Mouse (Mus musculus) liver, postnatal 0 days (tissue): ENCODE results near the gene D430019H16Rik. TPM values are rescaled to one million over a fixed set of nuclear protein-coding genes. Genes with fewer than 3 reads are reported as not detected.
A peak's percentile ranks its signal among the peaks of the same experiment; 100 is the strongest.

Source experiments
- ATAC-seq: fragments of 200-750 bp; cut with Nextera tagmentation; 2 replicates; pipeline ENCODE4 v1.8.0; 2017; ENCODE audit warnings: mild to moderate bottlenecking, moderate library complexity
- DNase-seq: peaks from one replicate; pipeline ENCODE4 v3.0.0-alpha.2; 2016
- H3K27ac ChIP-seq: fragments of 300-500 bp; sonication (generic); 2 replicates; pipeline ENCODE4 v1.5.1; 2014; ENCODE audit warnings: antibody characterized with exemption, moderate library complexity, mild to moderate bottlenecking, low read depth
- H3K27me3 ChIP-seq: fragments of 300-500 bp; sonication (generic); 2 replicates; pipeline ENCODE4 v1.6.1; 2014; ENCODE audit warnings: low read length, control low read depth, mixed read lengths; ENCODE audit not compliant: insufficient read depth
- H3K36me3 ChIP-seq: fragments of 300-500 bp; sonication (generic); replicated peaks from 2 replicates; pipeline ENCODE4 v1.6.1; 2014; ENCODE audit warnings: mild to moderate bottlenecking, control low read depth, low read length, moderate library complexity, mixed read lengths; ENCODE audit not compliant: insufficient read depth
- H3K4me1 ChIP-seq: fragments of 300-500 bp; sonication (generic); 2 replicates; pipeline ENCODE4 v1.6.1; 2014; ENCODE audit warnings: antibody characterized with exemption, mild to moderate bottlenecking, control low read depth; ENCODE audit not compliant: insufficient read depth
- H3K4me2 ChIP-seq: fragments of 300-500 bp; sonication (generic); 2 replicates; pipeline ENCODE4 v1.6.1; 2014; ENCODE audit warnings: low read depth, mild to moderate bottlenecking, low read length, moderate library complexity, mixed read lengths
- H3K4me3 ChIP-seq: fragments of 300-500 bp; sonication (generic); 2 replicates; pipeline ENCODE4 v1.5.1; 2014; ENCODE audit warnings: low read depth, low read length
- H3K9ac ChIP-seq: fragments of 300-500 bp; sonication (generic); replicated peaks from 2 replicates; pipeline ENCODE4 v1.6.1; 2014; ENCODE audit warnings: mild to moderate bottlenecking, moderate library complexity
- H3K9me3 ChIP-seq: fragments of 300-500 bp; sonication (generic); 2 replicates; pipeline ENCODE4 v1.6.1; 2016; ENCODE audit warnings: mild to moderate bottlenecking, control low read depth, low read length, mixed read lengths
- CTCF ChIP-seq: sonication (generic); IDR thresholded peaks from 2 replicates; pipeline ENCODE4 v1.5.1; 2016; ENCODE audit warnings: antibody characterized with exemption, low read depth
- EP300 ChIP-seq: IDR thresholded peaks from 2 replicates; pipeline ENCODE4 v1.6.1; 2016; ENCODE audit warnings: antibody characterized with exemption, low read depth, mild to moderate bottlenecking
- WGBS: fragments of 180-500 bp; shearing (Covaris S2); extraction: QIAGEN DNeasy Blood & Tissue Kit; methylation state at CpG from one replicate; pipeline ENCODE4 v1.1.7; 2014; ENCODE audit not compliant: insufficient replicate concordance; 5-methylcytosine and 5-hydroxymethylcytosine counted together
- polyA plus RNA-seq: library from polyadenylated mRNA; unstranded; fragments of >200 nt; fragmentation: Nextera tagmentation; extraction: Ambion mirVana; gene quantifications from 2 replicates; pipeline ENCODE4 v1.2.1, GENCODE M21; 2015

The D430019H16Rik gene
- 0.05 TPM in 2 replicates for polyA plus RNA-seq

DNA sequence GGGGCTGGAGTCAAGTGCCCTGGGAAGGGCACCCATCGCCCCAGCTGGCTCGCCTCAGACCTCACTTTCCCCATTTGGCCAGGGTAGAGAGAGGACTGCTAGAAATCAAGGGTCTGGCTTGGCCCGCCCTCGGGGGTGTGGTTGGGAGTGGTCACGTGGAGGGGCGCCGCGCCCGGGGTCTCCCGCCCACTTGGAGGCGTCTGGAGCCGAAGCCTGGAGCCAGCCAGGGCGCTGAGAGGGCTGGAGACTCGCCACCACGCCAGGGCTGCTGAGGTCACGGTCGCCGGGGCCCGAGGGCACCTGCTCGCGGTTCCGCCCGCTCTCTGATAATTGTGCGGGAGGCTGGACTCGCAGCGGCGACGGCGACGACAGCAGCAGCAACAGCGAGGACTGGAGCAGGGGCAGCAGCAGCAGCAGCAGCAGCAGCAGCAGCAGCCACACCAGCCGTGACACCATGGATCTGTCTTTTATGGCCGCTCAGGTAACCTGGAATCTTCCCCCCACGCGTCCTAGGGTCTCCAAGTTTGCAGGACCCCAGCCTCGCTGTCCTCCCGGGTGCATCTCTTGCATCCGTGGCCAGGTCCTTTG lies at the start of gene D430019H16Rik:
D430019H16Rik (plus strand) TSS at position 187 of the 588 bp plus-strand sequence.
- Histone ChIP-seq H3K4me3 (peak within 1 kb of the TSS; percentile 35), H3K36me3 (no peaks in the 10 kb centered on the region), H3K27ac (no peak within 1 kb of the TSS), H3K4me2 (peak within 1 kb of the TSS; percentile 48), H3K9ac (no peak within 1 kb of the TSS), H3K27me3 (peaks cover 24% of the 10 kb centered on the region; the same call in 1 of the 2 replicates), H3K4me1 (no peaks in the 10 kb centered on the region), H3K9me3 (no peaks in the 10 kb centered on the region)
- WGBS = 2% methylated on average over 38 of the region's 38 CpGs
- DNase-seq = peak; percentile 39
- no peak for TF ChIP-seq CTCF
- TF ChIP-seq EP300 = no peak
- ATAC-seq = no peak

DNA sequence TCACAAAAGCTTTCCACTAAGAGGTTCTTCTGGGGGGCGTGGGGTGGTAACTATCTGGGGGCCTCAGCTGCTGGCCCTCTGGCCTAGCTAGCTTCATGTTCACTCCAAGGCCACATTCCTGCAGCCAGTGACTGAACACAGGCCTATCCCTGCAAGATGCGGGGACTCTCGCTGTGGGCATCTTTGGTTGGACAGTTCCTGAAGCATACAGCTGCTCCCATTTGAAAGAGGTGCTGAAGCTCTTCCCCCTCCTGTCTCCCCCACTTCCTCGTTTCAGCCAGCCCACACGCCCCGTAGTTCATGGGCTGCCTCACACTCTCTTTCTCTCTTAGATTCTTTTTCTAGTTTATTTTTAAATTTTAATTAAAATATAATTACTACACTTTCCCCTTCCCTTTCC lies 47.6 kb upstream of the D430019H16Rik start:
- WGBS = 40% methylated on average over 6 of the region's 6 CpGs
- no peak overlapping the region for H3K4me2 ChIP-seq
- no peaks in the 10 kb centered on the region for H3K9me3 ChIP-seq
- no peaks in the 10 kb centered on the region for H3K27me3 ChIP-seq
- H3K36me3 ChIP-seq = no peaks in the 10 kb centered on the region
- ATAC-seq (no peak), DNase-seq (no peak)
- no peak overlapping the region for H3K27ac ChIP-seq
- H3K4me3 ChIP-seq = no peak overlapping the region
- no peak for TF ChIP-seq CTCF
- TF ChIP-seq EP300 = no peak
- no peak overlapping the region for H3K9ac ChIP-seq
- H3K4me1 ChIP-seq = no peaks in the 10 kb centered on the region

DNA sequence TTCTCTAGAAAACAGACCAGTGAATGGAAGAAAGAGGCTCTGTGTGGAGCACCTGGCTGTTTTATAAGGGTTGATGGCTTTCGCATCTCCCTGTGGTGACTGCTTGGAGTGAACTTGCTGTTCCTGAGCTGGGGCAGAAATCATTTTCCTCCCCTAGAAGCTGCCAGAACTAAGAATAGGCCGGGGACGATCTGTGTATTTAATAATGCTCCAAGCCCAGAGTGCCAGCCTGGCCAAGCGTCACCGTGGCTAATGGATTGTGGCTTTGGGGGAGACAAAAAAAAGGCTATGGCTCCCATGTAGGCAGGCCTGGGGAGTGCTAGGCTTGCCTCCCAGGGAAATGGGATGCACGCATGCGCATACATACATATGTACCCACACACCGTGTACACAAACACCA lies 39.7 kb upstream of the D430019H16Rik start:
- WGBS = 90% methylated on average over 8 of the region's 8 CpGs
- no peak overlapping the region for H3K4me2 ChIP-seq
- TF ChIP-seq CTCF = no peak
- TF ChIP-seq EP300 = no peak
- no peak overlapping the region for H3K27ac ChIP-seq
- H3K9ac ChIP-seq = no peak overlapping the region
- H3K4me1 ChIP-seq = no peaks in the 10 kb centered on the region
- no peaks in the 10 kb centered on the region for H3K9me3 ChIP-seq
- ATAC-seq (no peak), DNase-seq (no peak)
- no peaks in the 10 kb centered on the region for H3K27me3 ChIP-seq
- H3K36me3 ChIP-seq = no peaks in the 10 kb centered on the region
- H3K4me3 ChIP-seq = no peak overlapping the region

DNA sequence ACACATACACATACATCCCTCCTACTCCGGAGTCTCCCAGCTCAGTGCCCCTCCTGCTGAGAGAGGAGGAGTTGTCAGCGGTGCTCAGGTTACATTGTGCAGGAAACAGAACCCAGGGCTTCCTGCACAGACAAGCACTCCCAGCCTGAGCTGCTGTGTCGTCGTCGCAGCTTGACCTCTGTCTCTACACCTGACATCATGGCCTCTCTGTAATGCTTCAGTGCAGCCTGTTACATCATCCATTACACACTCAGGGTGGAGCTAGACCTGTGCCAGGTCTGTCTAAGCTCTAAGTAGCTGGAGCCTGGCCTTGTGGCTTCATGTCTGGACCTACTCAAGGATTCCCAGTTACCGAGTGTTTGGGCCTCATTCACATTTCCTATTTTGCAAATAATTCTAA lies 33.2 kb upstream of the D430019H16Rik start:
- TF ChIP-seq CTCF (no peak), EP300 (no peak)
- Histone ChIP-seq H3K27me3 (no peaks in the 10 kb centered on the region), H3K9ac (no peak overlapping the region), H3K36me3 (no peaks in the 10 kb centered on the region), H3K4me2 (no peak overlapping the region), H3K27ac (no peak overlapping the region), H3K4me3 (no peak overlapping the region), H3K4me1 (no peaks in the 10 kb centered on the region), H3K9me3 (no peaks in the 10 kb centered on the region)
- no peak for ATAC-seq
- 38% methylated on average over 6 of the region's 6 CpGs for WGBS
- no peak for DNase-seq

GRCm38 (mm10) chr12:105426541-105426940 lies 27.1 kb upstream of the D430019H16Rik start:
- ATAC-seq = no peak
- no peaks in the 10 kb centered on the region for H3K36me3 ChIP-seq
- H3K9ac ChIP-seq = no peak overlapping the region
- H3K27me3 ChIP-seq = no peaks in the 10 kb centered on the region
- 56% methylated on average over 7 of the region's 7 CpGs for WGBS
- H3K4me1 ChIP-seq = no peaks in the 10 kb centered on the region
- H3K9me3 ChIP-seq = no peaks in the 10 kb centered on the region
- no peak overlapping the region for H3K4me2 ChIP-seq
- TF ChIP-seq CTCF = no peak
- H3K4me3 ChIP-seq = no peak overlapping the region
- H3K27ac ChIP-seq = no peak overlapping the region
- DNase-seq = no peak

DNA sequence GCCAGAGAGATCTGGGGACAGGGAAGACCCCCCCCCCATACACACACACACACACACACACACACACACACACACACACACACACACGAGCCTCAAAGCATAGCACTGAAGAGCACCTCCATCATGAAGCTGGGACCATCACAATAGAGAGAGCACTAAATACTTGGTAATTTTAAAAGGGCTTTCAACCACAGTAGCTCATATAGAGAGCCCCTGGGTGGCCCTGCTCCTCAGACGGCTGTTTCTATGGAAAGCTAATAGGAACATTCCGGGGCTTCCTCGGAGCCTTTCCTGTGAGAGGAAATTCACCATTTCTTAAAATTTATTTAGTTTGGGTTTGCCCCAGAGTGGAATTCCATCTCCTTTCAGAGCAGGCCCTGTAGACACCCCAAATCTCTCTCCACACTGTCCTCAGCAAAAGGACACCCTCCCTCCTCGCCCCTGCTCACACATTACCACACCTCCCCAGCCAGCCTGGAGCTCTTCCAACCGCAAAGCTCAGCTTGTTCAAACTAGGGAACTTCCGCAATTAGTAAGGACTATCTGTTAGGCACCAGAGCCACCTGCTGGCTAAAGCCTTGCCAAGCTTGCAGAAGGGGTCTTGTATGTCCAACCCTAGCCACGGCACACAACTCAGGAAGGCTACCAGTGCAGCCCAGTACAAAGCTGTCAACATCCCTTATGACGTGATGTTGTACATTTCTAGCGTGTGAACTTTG lies 26.5 kb upstream of the D430019H16Rik start:
- H3K4me2 ChIP-seq = no peak overlapping the region
- no peaks in the 10 kb centered on the region for H3K27me3 ChIP-seq
- H3K27ac ChIP-seq = no peak overlapping the region
- H3K36me3 ChIP-seq = no peaks in the 10 kb centered on the region
- H3K9ac ChIP-seq = no peak overlapping the region
- ATAC-seq = peak; percentile 47; the same call in 1 of the 2 replicates
- TF ChIP-seq CTCF (peak; percentile 67), EP300 (no peak)
- H3K4me1 ChIP-seq = no peaks in the 10 kb centered on the region
- no peak overlapping the region for H3K4me3 ChIP-seq
- 29% methylated on average over 10 of the region's 10 CpGs for WGBS
- DNase-seq = peak; percentile 67
- no peaks in the 10 kb centered on the region for H3K9me3 ChIP-seq
